Mouse (Mus musculus) kidney, postnatal 25 days (tissue): ENCODE data around the gene Cldn5.

Experiments used
- DNase-seq, 2 experiments: peaks; one replicate each; pipeline ENCODE4 v3.0.0; 2021; ENCODE audit warnings: mixed read lengths in 2 of 2

Cldn5 gene

GRCm38 (mm10) chr16:18786652-18787051, 10.0 kb downstream of the Cldn5 start:
- no peak for DNase-seq

- no peak for DNase-seq
These were observed 12.2 kb downstream of the Cldn5 start for GRCm38 (mm10) chr16:18788627-18789406.

- DNase-seq, result no peak
These were observed 18.7 kb downstream of the Cldn5 start for GRCm38 (mm10) chr16:18795223-18795899.

GRCm38 (mm10) chr16:18796645-18797044, 20.0 kb downstream of the Cldn5 start:
- DNase-seq, result no peak

GRCm38 (mm10) chr16:18798151-18798550, 21.5 kb downstream of the Cldn5 start:
- DNase-seq, result no peak

- peak; percentile 55 to 72 for DNase-seq
These were observed 22.2 kb downstream of the Cldn5 start for GRCm38 (mm10) chr16:18798841-18799240.

GRCm38 (mm10) chr16:18805746-18806145, 29.1 kb downstream of the Cldn5 start:
- DNase-seq, result peak in 1 of 2 experiments; percentile 43

GRCm38 (mm10) chr16:18809001-18809400, 32.4 kb downstream of the Cldn5 start:
- no peak for DNase-seq

GRCm38 (mm10) chr16:18811032-18811431, 34.4 kb downstream of the Cldn5 start:
- no peak for DNase-seq

- DNase-seq, result peak; percentile 91 to 95
These were observed 35.1 kb downstream of the Cldn5 start, which contains the start of the genes Ufd1 and Cdc45 for GRCm38 (mm10) chr16:18811468-18812384. Ufd1 (plus strand) TSS chr16:18811779. Cdc45 (minus strand) TSS chr16:18811987.

GRCm38 (mm10) chr16:18812385-18812910, 35.8 kb downstream of the Cldn5 start:
- no peak for DNase-seq

GRCm38 (mm10) chr16:18822356-18822755, 45.7 kb downstream of the Cldn5 start:
- no peak for DNase-seq

GRCm38 (mm10) chr16:18822925-18823324, 46.3 kb downstream of the Cldn5 start:
- DNase-seq, result no peak
